Mouse (Mus musculus): ENCODE results near the gene Dscaml1.
A peak's percentile ranks its signal among the peaks of the same experiment; 100 is the strongest.

Dscaml1 gene

GRCm38 (mm10) chr9:45574021-45574420, 147.6 kb downstream of the Dscaml1 start:
- no peak for DNase-seq

GRCm38 (mm10) chr9:45580069-45580795, 153.8 kb downstream of the Dscaml1 start:
- no peak for DNase-seq

DNA sequence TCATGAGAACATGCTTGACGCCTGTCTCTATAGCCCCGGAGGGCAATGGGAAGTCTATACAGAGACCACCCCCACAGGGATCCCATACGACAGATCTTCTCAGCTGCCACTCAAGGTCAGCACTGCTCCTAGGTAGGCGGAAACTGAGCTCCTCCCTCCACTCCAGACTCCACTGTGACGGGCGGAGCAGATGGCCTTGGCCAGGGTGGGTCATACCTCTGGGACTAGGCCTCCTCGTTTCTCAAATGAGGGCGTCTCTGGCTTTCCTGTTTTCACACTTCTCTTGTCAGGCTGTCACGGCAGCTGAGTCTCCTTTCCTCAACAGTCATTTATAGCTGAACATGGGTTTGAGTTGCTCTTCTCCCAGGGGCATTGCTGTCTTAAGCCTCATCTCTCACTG, 160.0 kb downstream of the Dscaml1 start:
- DNase-seq, result no peak

GRCm38 (mm10) chr9:45587704-45588103, 161.3 kb downstream of the Dscaml1 start:
- DNase-seq, result no peak

- peak; percentile 81 to 84 for DNase-seq
These were observed 163.4 kb downstream of the Dscaml1 start for GRCm38 (mm10) chr9:45589867-45590266.

DNA sequence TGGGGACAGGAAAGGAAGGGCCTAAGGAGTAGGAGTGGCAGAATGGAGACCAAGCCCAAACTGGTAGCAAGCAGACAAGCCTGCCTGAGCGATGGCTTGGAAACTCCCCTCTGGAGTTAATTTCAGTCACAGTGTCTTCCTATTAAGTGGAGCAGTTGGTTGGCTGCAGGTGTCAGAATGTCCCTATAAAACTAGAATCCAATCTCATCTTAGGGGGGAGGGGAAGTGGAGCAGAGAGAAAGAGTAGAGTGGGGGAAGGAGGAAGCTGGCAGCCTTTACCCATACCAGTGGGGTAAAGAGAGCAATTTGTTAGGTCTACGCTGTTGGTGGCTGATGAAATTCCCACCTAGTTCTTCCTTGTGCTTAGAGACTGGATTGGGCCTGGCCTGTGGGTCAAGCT, 164.6 kb downstream of the Dscaml1 start:
- DNase-seq, result no peak

- peak; percentile 89 to 96 for DNase-seq
These were observed 165.9 kb downstream of the Dscaml1 start for GRCm38 (mm10) chr9:45592374-45592773.

- DNase-seq, result peak; percentile 70 to 80
These were observed 171.7 kb downstream of the Dscaml1 start for GRCm38 (mm10) chr9:45598117-45598516.

DNA sequence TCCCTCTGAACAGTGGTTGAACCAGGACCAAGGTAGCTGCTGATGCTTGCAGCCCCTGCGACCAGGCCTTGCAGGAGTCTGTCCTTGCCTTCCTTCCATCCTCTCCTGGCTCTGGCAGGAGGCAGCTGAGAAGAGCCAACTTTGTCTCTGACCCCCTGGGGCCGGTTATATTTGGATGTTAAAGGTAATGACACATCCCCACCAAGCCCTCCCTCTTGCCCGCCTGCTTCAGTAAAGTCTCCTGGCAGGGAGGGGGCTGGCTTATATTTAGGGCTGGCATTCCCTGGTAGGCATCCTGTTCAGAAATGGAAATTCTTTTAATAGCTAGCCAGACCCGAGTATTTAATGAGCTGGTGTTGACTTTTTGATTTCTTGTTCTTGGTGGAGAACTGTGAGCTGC, 172.9 kb downstream of the Dscaml1 start:
- peak in 1 of 2 experiments; percentile 51 for DNase-seq

GRCm38 (mm10) chr9:45607337-45607736, 180.9 kb downstream of the Dscaml1 start:
- DNase-seq, result peak; percentile 89 to 90

- peak; percentile 58 to 64 for DNase-seq
These were observed 181.9 kb downstream of the Dscaml1 start for GRCm38 (mm10) chr9:45608097-45609031.

GRCm38 (mm10) chr9:45610336-45611060, 184.1 kb downstream of the Dscaml1 start:
- peak; percentile 60 to 66 for DNase-seq

DNA sequence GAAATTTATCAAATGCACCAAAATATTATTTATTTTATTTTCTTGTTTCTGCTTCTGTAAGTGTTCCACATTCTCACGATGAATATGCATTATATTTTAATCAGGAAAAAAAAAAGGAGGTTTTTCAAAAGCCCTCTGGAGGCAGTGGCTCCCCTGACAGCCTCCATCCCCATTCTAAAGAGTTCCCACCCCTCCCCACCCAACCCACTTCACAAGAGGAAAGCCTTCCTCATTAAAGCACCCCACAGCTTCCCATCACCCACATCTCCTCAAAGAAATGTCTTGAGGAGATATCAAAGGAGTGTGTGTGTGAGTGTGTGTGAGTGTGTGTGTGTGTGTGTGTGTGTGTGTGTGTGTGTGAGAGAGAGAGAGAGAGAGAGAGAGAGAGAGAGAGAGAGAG, 188.2 kb downstream of the Dscaml1 start:
- no peak for DNase-seq

GRCm38 (mm10) chr9:45617889-45618288, 191.5 kb downstream of the Dscaml1 start:
- DNase-seq, result no peak

- no peak for DNase-seq
These were observed 192.0 kb downstream of the Dscaml1 start for GRCm38 (mm10) chr9:45618443-45618842.

GRCm38 (mm10) chr9:45620049-45620448, 193.6 kb downstream of the Dscaml1 start:
- peak; percentile 61 to 72 for DNase-seq

DNA sequence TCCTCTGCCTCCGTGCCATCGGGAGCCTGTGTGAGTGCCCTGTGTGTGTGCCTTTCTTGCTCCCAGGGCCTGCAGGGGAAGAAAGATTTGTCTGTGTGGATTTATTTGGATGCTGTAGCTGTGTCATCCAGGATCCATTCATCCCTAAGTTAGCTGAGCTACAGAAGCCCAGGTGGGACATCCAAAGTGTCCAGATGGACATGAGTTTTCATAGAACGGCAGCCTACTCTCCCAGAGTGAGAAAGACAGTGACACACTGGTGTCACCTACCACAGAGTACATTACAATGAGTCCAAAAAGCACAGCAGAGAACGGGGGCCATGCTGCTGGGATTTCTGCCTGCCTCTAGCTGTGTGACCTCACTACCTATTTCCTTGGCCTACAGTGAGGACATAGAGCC, 194.5 kb downstream of the Dscaml1 start:
- no peak for DNase-seq

GRCm38 (mm10) chr9:45625889-45626446, 199.5 kb downstream of the Dscaml1 start:
- DNase-seq, result no peak

DNA sequence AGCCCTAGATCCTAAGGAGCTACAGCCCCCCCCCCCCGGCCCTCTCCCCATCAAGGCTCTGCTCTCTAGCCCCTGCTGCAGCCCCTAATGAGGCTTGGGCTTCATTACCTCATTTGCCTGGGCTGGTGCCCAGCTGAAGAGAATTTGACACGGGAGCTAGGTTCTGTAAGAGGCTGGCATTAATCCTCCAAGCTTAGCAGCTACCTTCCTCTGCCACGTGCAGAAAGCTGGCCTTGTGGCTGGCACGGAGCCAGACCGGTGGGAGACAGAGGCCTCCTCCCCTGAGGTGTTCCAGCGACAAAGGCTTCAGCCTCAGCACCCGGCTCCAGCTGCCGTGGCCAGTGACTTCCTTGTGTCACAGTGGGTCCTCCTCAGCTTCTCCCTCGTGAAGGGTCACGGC, 206.1 kb downstream of the Dscaml1 start:
- peak; percentile 66 to 77 for DNase-seq

DNA sequence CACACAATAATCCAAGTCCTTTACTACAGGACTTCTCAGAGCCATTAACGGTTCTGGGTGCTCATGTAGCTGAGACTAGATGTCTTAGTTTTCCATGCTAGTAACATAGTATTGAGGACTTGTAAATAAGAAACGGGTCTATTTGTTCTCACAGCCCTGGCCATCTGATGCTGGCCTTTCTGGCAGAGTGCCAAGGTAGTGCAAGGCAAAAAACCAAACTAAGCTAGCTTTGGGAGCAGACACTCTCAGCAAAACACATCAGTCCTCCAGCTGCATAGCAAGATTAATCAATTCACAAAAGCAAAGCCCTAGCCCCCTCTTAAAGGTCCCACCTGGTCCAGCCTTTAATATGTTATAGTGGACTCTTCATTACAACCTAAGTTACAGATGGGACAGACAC, 206.6 kb downstream of the Dscaml1 start:
- peak; percentile 78 for DNase-seq

DNA sequence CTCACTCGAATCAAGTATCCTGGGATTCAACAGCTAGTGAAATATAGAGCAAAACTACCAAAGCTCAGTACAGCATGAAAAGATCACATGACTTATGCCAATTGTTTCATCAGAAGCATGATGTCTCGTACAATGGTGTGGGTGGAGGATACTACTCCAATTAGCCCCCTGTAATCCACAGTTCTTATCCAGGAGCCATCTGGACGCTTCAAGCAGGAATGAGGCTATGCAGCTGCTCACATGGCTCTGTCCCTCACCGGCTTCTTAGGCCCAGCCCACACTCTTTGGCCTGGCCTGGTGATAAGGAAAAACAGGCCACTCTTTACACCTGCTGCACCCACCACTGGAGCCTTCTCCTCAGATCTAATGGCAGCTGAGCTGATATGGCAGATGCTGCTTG, 208.6 kb downstream of the Dscaml1 start:
- DNase-seq, result no peak

GRCm38 (mm10) chr9:45637346-45637745, 210.9 kb downstream of the Dscaml1 start:
- peak; percentile 68 to 71 for DNase-seq
